Mouse (Mus musculus) heart, embryonic 13.5 days (tissue): Measurements from ENCODE around the gene Tnfaip8l2. TPM values are rescaled to one million over a fixed set of nuclear protein-coding genes. Genes with fewer than 3 reads are reported as not detected.
A peak's percentile ranks its signal among the peaks of the same experiment; 100 is the strongest.
"Not testable (repeated sequence)": the region's sequence is repeated elsewhere in the genome, so short reads cannot be mapped to it uniquely, and the experiment has no call there.

Experiments used
- ATAC-seq: fragments of 200-750 bp; cut with Nextera tagmentation; 2 replicates; pipeline ENCODE4 v1.8.0; 2017; ENCODE audit warnings: moderate TSS enrichment; ENCODE audit not compliant: insufficient number of reproducible peaks, low FRiP score, low TSS enrichment; ENCODE audit errors: extremely low read depth
- H3K27ac ChIP-seq: fragments of 300-500 bp; sonication (generic); replicated peaks from 2 replicates; pipeline ENCODE4 v1.5.1; 2015; ENCODE audit warnings: moderate library complexity, mild to moderate bottlenecking, inconsistent platforms
- H3K27me3 ChIP-seq: fragments of 300-500 bp; sonication (generic); replicated peaks from 2 replicates; pipeline ENCODE4 v1.6.1; 2015; ENCODE audit warnings: mild to moderate bottlenecking, inconsistent platforms
- H3K36me3 ChIP-seq: fragments of 300-500 bp; sonication (generic); 2 replicates; pipeline ENCODE4 v1.6.1; 2015; ENCODE audit warnings: mild to moderate bottlenecking, inconsistent platforms
- H3K4me1 ChIP-seq: fragments of 300-500 bp; sonication (generic); 2 replicates; pipeline ENCODE4 v1.6.1; 2015; ENCODE audit warnings: inconsistent platforms
- H3K4me2 ChIP-seq: fragments of 300-500 bp; sonication (generic); 2 replicates; pipeline ENCODE4 v1.6.1; 2015; ENCODE audit warnings: inconsistent platforms, mild to moderate bottlenecking, moderate library complexity
- H3K4me3 ChIP-seq: fragments of 300-500 bp; sonication (generic); 2 replicates; pipeline ENCODE4 v1.5.1; 2015; ENCODE audit warnings: moderate library complexity, mild to moderate bottlenecking, inconsistent platforms
- H3K9ac ChIP-seq: fragments of 300-500 bp; sonication (generic); 2 replicates; pipeline ENCODE4 v1.6.1; 2015; ENCODE audit warnings: inconsistent platforms, mild to moderate bottlenecking, moderate library complexity
- H3K9me3 ChIP-seq: fragments of 300-500 bp; sonication (generic); 2 replicates; pipeline ENCODE4 v1.6.1; 2016; ENCODE audit warnings: inconsistent platforms
- WGBS: fragments of 180-500 bp; shearing (Covaris S2); methylation state at CpG from one replicate; pipeline ENCODE4 v1.1.7; 2015; ENCODE audit warnings: mixed read lengths; 5-methylcytosine and 5-hydroxymethylcytosine counted together
- polyA plus RNA-seq: library from polyadenylated mRNA; unstranded; fragments of >200 nt; fragmentation: Nextera tagmentation; extraction: Ambion mirVana; gene quantifications from 2 replicates; pipeline ENCODE4 v1.2.1, GENCODE M21; 2015

Tnfaip8l2 gene
- polyA plus RNA-seq, 1 experiment from 2014 or later: 2.8 TPM

GRCm38 (mm10) chr3:95134133-95134532 lies 8.0 kb downstream of the Tnfaip8l2 start:
- H3K9me3 ChIP-seq, H3K27me3 ChIP-seq, ATAC-seq, H3K9ac ChIP-seq, H3K27ac ChIP-seq, H3K4me2 ChIP-seq: not testable (repeated sequence)
- Histone ChIP-seq H3K4me1 (peaks cover 22% of the 10 kb centered on the region), H3K4me3 (peak overlapping the region; percentile 73), H3K36me3 (peaks cover 37% of the 10 kb centered on the region)
- WGBS: no CpG with 5 or more reads among the region's 12 CpGs

DNA sequence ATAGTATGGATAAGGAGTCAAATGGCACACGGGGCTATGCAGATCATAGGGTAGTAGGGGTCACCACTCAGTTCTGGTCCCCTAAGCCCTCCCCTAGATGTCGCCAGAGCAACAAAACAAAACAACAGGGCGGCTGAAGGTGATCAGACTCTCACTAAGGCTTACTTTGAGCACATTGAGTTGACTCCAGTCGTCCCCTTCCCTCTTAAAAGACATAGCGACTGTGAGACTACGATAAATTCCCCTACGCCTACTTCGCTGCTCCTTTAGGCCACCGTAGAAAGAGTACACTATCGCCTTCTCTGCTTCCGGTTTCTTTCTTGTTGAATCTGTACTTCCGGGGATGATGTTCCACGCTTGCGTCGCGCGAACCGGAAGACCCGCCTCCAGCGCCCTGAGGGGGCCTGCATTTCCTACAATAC lies 8.5 kb downstream of the Tnfaip8l2 start, which contains the start of the genes Scnm1 and Lysmd1:
Gene Scnm1, minus strand, starts transcription at position 332 of the 422 bp plus-strand sequence.
Gene Lysmd1, plus strand, starts transcription at position 409 of the 422 bp plus-strand sequence.
- Histone ChIP-seq H3K36me3 (peaks cover 40% of the 10 kb centered on the region), H3K9me3 (no peaks in the 10 kb centered on the region), H3K9ac (peak within 1 kb of the TSS; percentile 90), H3K4me3 (peak within 1 kb of the TSS; percentile 73), H3K4me2 (peak within 1 kb of the TSS; percentile 87), H3K4me1 (peaks cover 22% of the 10 kb centered on the region), H3K27ac (peak within 1 kb of the TSS; percentile 79), H3K27me3 (no peaks in the 10 kb centered on the region)
- 0% methylated on average over 20 of the region's 20 CpGs for WGBS
- ATAC-seq: peak; percentile 70; the same call in 1 of the 2 replicates

DNA sequence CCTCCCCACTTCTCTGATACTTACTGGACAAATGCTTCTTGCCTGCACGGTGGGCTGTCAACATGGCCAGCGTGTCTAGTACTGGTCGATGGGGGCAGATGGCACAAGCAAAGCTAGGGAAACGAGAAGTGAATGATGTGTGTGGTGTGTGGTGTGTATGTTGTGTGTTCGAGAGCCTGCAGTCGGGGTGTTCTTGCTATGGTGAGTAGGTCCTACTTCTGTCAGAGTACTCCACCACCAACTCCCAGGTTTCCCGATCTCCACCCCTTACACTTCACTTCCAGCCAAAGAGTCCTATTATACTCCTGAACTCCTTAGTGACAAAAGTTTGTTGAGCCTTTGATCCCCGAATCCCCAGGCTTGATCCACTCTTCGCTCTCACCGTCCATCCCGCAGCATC lies 9.0 kb downstream of the Tnfaip8l2 start:
- H3K9ac ChIP-seq: peak overlapping the region; percentile 90
- ATAC-seq: no peak
- WGBS: 53% methylated on average over 11 of the region's 11 CpGs

GRCm38 (mm10) chr3:95132389-95132788 lies 9.8 kb downstream of the Tnfaip8l2 start:
- 77% methylated on average over 2 of the region's 2 CpGs for WGBS
- Histone ChIP-seq H3K4me3 (peak overlapping the region; percentile 73; the same call in 1 of the 2 replicates), H3K36me3 (peaks cover 36% of the 10 kb centered on the region), H3K4me1 (peaks cover 22% of the 10 kb centered on the region)
- not testable (repeated sequence) for ATAC-seq, H3K27ac ChIP-seq, H3K9ac ChIP-seq, H3K27me3 ChIP-seq, H3K9me3 ChIP-seq, H3K4me2 ChIP-seq

More for the DNA sequence above, 9.0 kb downstream of the Tnfaip8l2 start:
- Histone ChIP-seq H3K4me1 (peaks cover 22% of the 10 kb centered on the region), H3K4me3 (peak overlapping the region; percentile 73), H3K4me2 (peak overlapping the region; percentile 87), H3K27ac (peak overlapping the region; percentile 79), H3K9me3 (no peaks in the 10 kb centered on the region), H3K27me3 (no peaks in the 10 kb centered on the region), H3K36me3 (peaks cover 40% of the 10 kb centered on the region)

DNA sequence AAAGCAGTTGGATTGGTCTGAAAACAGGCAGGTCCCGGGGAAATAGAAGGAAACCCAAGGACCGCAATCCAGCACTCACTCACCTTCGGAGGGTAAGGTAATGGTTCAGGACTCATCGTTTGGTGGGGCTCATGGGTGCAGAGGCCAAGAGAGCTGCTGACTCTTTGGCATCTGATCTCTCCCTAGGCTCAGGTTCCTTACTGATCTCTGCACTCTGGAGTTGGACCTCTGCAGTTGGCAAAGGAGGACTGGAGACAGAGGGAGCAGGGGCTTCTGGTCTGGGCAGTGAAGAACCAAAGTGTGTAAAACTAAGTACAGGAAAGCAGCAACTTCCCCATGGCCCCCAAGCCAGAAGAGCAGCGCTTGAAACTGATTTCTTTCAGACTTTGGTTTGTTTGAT lies 12.1 kb downstream of the Tnfaip8l2 start:
- no peak overlapping the region for H3K9ac ChIP-seq
- no peak for ATAC-seq

DNA sequence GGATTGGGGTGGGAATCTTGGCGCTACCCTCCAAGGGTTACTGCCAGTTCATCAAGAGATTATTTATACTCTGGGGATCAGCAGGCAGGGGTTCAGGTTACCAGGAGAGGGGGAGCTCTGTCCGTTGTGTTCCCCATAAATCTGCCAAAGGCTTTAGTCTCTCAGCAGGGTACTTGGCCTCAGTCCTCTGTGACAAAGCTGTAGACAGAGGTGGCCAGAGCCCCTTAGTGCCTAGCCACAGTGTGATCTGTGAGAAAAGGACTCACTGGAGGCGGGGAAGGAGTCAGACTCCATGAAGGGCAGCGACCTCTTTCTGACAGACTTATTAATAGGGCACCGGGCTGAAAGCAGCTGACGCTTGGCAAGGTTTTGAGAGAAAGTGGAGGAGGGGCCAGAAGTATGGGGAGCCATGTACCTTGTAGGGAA lies 12.9 kb downstream of the Tnfaip8l2 start:
- no peak overlapping the region for H3K9ac ChIP-seq
- WGBS: 47% methylated on average over 6 of the region's 6 CpGs
- H3K27me3 ChIP-seq: no peaks in the 10 kb centered on the region
- peaks cover 23% of the 10 kb centered on the region for H3K4me1 ChIP-seq
- no peak for ATAC-seq
- H3K27ac ChIP-seq: no peak overlapping the region
- no peaks in the 10 kb centered on the region for H3K9me3 ChIP-seq
- no peak overlapping the region for H3K4me2 ChIP-seq
- no peak overlapping the region for H3K4me3 ChIP-seq
- H3K36me3 ChIP-seq: peaks cover 36% of the 10 kb centered on the region

More for the DNA sequence above, 12.1 kb downstream of the Tnfaip8l2 start:
- Histone ChIP-seq H3K27me3 (no peaks in the 10 kb centered on the region), H3K4me1 (peaks cover 18% of the 10 kb centered on the region), H3K9me3 (no peaks in the 10 kb centered on the region), H3K36me3 (peaks cover 36% of the 10 kb centered on the region), H3K27ac (no peak overlapping the region), H3K4me2 (no peak overlapping the region), H3K4me3 (no peak overlapping the region)
- WGBS: 78% methylated on average over 5 of the region's 5 CpGs

DNA sequence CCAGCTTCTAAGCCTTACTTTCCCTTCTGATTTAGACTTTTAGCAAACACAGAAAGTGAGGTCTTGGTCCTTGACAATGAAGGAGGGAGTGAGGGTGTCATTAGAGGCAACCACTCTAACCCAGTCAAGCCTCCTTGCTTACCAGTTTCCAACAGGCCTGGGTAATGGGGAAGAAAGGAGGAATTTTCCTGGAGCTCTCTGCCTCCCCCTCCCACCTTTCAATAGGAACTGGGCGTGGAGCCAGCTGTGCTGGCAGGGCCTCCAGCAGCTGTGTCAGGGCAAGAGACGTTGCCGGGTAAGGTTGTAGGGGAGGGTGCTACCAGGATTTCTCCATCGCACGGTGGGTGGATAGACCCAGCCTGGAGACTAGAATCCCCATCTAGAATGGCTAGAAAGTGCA lies 17.2 kb downstream of the Tnfaip8l2 start:
- WGBS: 11% methylated on average over 5 of the region's 5 CpGs
- Histone ChIP-seq H3K4me1 (peaks cover 19% of the 10 kb centered on the region), H3K9ac (0 out of 2 replicates have a peak overlapping the region, but pooled peaks have one; percentile 33), H3K27me3 (no peaks in the 10 kb centered on the region), H3K36me3 (peaks cover 45% of the 10 kb centered on the region), H3K4me2 (peak overlapping the region; percentile 34), H3K9me3 (no peaks in the 10 kb centered on the region), H3K27ac (peak overlapping the region; percentile 67), H3K4me3 (no peak overlapping the region)
- no peak for ATAC-seq

DNA sequence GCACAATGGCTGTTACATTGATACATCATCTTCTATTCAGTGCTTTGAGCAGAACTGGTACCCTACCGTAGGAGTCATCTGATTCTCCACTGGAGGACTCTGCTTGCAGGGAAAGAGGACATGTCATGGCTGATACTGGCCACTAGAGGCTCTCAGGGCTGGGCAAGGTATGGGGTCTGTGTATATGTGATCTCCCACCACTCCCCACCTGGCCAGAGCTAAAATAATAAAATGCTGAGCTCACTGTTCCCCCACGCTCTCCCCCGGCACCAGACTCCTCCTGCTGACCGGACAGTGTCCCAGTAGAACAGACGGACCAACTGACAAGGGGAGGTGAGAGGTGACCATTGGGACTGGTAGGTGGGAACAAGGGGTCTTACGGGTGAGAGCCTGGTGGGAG lies 17.9 kb downstream of the Tnfaip8l2 start, which contains the start of gene Tmod4:
Gene Tmod4, plus strand, starts transcription at position 231 of the 400 bp plus-strand sequence.
- Histone ChIP-seq H3K4me2 (peak within 1 kb of the TSS; percentile 34), H3K27me3 (no peaks in the 10 kb centered on the region), H3K4me3 (no peak within 1 kb of the TSS), H3K4me1 (peaks cover 19% of the 10 kb centered on the region), H3K36me3 (peaks cover 45% of the 10 kb centered on the region), H3K27ac (peak within 1 kb of the TSS; percentile 67), H3K9me3 (no peaks in the 10 kb centered on the region), H3K9ac (0 out of 2 replicates have a peak within 1 kb of the TSS, but pooled peaks have one; percentile 33)
- WGBS: 54% methylated on average over 6 of the region's 6 CpGs
- ATAC-seq: no peak

DNA sequence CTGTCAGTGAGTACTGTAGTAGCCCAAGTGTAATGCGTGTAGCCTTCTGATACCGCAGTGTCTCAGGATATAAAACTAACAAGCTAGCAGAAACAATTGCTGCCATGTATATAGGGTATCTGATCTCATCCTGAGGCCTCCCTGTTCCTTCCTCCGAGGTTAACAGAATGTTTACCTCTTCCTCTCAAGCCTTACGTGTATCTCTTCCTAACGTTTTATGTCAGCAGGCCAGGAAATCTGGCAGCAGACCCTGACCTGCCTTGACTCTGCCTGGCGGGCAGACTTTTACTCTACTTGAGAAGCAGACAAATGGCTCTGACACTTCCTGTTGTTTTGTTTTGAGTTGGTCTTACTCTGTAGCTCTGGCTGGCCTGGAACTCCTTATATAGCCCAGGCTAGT lies 20.6 kb downstream of the Tnfaip8l2 start:
- Histone ChIP-seq H3K36me3 (peaks cover 68% of the 10 kb centered on the region), H3K27ac (peak overlapping the region; percentile 80)

DNA sequence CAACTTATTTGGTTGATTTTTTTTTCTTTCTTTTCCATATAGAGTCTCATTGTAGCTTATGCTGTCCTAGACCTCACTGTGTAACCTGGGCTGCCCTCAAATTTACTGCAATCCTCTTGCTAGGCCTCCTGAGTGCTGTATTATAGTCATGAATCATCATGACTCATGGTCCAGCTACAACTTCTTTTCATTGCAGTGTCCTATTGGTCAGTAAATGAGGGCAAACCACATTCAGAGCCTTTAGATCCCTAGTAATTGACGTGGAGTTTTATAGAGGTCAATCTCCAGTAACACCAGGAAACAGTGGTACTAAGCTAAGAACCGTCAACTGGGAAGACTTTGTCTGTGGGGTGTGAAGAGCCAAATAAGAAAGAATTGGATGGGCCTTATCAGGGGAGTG lies 24.4 kb downstream of the Tnfaip8l2 start:
- no peak for ATAC-seq
- Histone ChIP-seq H3K27me3 (no peaks in the 10 kb centered on the region), H3K4me2 (no peak overlapping the region), H3K27ac (no peak overlapping the region), H3K9ac (no peak overlapping the region), H3K9me3 (no peaks in the 10 kb centered on the region), H3K36me3 (peaks cover 85% of the 10 kb centered on the region), H3K4me1 (peaks cover 2% of the 10 kb centered on the region; the same call in 1 of the 2 replicates), H3K4me3 (no peak overlapping the region)
- WGBS: 89% methylated on average over 2 of the region's 2 CpGs

More for the DNA sequence above, 20.6 kb downstream of the Tnfaip8l2 start:
- H3K4me2 ChIP-seq: no peak overlapping the region
- peaks cover 19% of the 10 kb centered on the region for H3K4me1 ChIP-seq
- WGBS: 62% methylated on average over 6 of the region's 6 CpGs
- peak; percentile 52; the same call in 1 of the 2 replicates for ATAC-seq
- no peak overlapping the region for H3K9ac ChIP-seq
- H3K27me3 ChIP-seq: no peaks in the 10 kb centered on the region
- no peaks in the 10 kb centered on the region for H3K9me3 ChIP-seq
- no peak overlapping the region for H3K4me3 ChIP-seq

- no peak overlapping the region for H3K4me3 ChIP-seq
- H3K4me1 ChIP-seq: peaks cover 24% of the 10 kb centered on the region
- H3K27ac ChIP-seq: no peak overlapping the region
- no peak overlapping the region for H3K9ac ChIP-seq
- H3K4me2 ChIP-seq: peak overlapping the region; percentile 68
- H3K36me3 ChIP-seq: peaks cover 35% of the 10 kb centered on the region
- 97% methylated on average over 1 of the region's 1 CpGs for WGBS
- H3K9me3 ChIP-seq: no peaks in the 10 kb centered on the region
- ATAC-seq: no peak
- H3K27me3 ChIP-seq: no peaks in the 10 kb centered on the region
These were observed 29.4 kb downstream of the Tnfaip8l2 start for GRCm38 (mm10) chr3:95112760-95113159.
